Mouse (Mus musculus): Measurements from ENCODE around the gene Elane. TPM values are rescaled to one million over a fixed set of nuclear protein-coding genes. Genes with fewer than 3 reads are reported as not detected.

Gene Elane
- polyA plus RNA-seq, 1 experiment from 2014 or later = 0.64 TPM

DNA sequence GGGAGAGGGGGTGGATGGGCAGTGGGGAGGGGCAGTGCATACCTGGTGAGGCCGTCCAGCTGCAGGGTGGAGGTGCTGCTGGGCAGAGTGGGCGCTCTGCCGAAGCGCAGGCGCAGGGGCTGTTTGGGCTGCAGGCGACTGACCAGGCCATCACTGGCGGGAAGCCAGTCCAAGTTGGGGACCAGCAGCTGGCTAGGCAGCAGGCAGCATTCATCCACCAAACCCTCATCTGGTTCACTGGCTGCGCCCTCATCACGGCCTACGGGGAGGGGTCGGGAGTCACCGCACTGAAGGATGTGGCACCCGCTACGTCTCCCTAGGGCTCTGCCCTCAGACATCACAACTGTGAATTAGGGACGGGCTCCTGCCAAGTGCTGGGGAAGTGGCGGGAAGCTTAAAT lies 10.3 kb downstream of the Elane start:
- Histone ChIP-seq H3K4me2 (ENCODE audit: low read depth, low read length) (no peak overlapping the region), H3K4me1 (ENCODE audit: control insufficient read depth, insufficient read depth, low read length) (no peaks in the 10 kb centered on the region), H3K27ac (replicated peaks; ENCODE audit: low read depth, low read length) (no peak overlapping the region), H3K9ac (ENCODE audit: low read depth, low read length) (no peak overlapping the region), H3K27me3 (replicated peaks; ENCODE audit: control insufficient read depth, insufficient read depth, low read length) (no peaks in the 10 kb centered on the region), H3K9me3 (ENCODE audit: control insufficient read depth, low read length) (no peaks in the 10 kb centered on the region), H3K4me3 (ENCODE audit: low read depth, low read length) (no peak overlapping the region), H3K36me3 (ENCODE audit: control insufficient read depth, insufficient read depth, low read length) (peaks cover 49% of the 10 kb centered on the region)
- WGBS = 94% methylated on average over 9 of the region's 16 CpGs
- no peak for DNase-seq (ENCODE audit: low spot score)
- no peak for ATAC-seq (ENCODE audit: low read depth)

DNA sequence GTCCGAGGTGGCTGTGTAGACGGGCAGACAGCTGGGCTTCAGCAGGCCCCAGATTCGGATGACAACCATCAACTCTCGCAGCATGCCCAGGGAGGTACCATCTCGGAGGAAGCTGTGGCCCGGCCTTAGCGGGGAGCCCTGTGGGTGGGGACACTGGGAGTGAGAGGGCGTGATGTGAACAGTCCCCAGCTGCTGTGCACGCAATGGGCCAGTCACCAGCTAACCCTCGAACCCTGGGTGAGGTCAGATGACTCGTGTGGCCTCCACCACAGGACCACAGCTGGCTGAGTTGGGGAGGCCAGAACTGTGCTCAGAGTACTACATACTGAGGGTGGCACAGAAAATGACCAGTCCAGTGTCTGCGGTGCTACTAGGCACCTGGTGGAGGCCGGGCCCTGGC lies 10.8 kb downstream of the Elane start:
- Histone ChIP-seq H3K4me1 (ENCODE audit: control insufficient read depth, insufficient read depth, low read length) (no peaks in the 10 kb centered on the region), H3K4me3 (ENCODE audit: low read depth, low read length) (no peak overlapping the region), H3K9ac (ENCODE audit: low read depth, low read length) (no peak overlapping the region), H3K9me3 (ENCODE audit: control insufficient read depth, low read length) (no peaks in the 10 kb centered on the region), H3K36me3 (ENCODE audit: control insufficient read depth, insufficient read depth, low read length) (peaks cover 52% of the 10 kb centered on the region), H3K27me3 (replicated peaks; ENCODE audit: control insufficient read depth, insufficient read depth, low read length) (no peaks in the 10 kb centered on the region), H3K27ac (replicated peaks; ENCODE audit: low read depth, low read length) (no peak overlapping the region), H3K4me2 (ENCODE audit: low read depth, low read length) (no peak overlapping the region)
- 84% methylated on average over 13 of the region's 13 CpGs for WGBS
- ATAC-seq (ENCODE audit: low read depth) (no peak), DNase-seq (ENCODE audit: low spot score) (no peak)

DNA sequence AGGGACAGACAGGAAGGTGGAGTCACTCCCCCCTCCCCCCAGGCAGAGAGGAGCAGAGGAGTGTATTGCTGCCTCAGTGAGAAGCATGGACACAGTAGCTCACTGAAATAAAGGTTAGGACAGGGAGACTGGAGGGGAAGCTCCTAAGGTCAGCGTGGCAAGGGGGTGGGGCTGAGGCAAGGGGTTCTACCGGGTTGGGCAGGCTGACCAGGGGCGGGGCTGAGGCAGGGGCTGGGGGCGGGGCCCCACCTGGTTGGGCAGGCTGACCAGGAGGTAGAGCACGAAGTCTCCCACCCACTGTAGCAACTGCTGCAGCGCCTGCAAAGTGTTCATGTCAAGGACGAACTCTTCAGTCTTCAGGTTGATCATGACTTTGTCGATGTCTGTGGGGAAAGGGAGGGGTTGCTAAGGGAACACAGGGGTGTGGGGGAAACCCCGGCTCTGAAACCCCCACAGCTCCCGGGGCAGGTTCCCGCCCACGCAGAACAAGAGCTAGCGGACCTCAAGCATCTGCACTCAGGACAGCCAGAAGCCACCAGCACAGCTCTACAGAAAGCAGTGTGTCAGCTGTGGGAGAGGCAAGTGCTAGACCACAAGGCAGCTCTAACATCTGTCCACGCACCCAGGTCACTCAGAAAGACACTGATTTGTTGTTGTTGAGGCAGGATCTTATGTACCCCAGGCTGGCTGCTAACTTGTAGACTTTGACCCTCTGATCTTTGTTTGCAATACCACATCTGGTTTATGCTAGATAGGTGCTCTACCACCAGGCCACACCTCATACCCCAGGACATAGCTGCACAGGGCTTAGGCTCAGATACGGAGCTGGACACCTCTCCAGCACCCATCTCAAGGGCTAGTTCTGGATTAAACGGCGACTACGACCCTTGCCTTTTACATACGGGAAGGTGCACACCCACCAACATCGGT lies 11.5 kb downstream of the Elane start:
- H3K27me3 ChIP-seq (replicated peaks; ENCODE audit: control insufficient read depth, insufficient read depth, low read length) = no peaks in the 10 kb centered on the region
- no peak overlapping the region for H3K4me3 ChIP-seq (ENCODE audit: low read depth, low read length)
- ATAC-seq (ENCODE audit: low read depth) (no peak), DNase-seq (ENCODE audit: low spot score) (no peak)
- 51% methylated on average over 19 of the region's 20 CpGs for WGBS
- H3K36me3 ChIP-seq (ENCODE audit: control insufficient read depth, insufficient read depth, low read length) = peaks cover 60% of the 10 kb centered on the region
- H3K27ac ChIP-seq (replicated peaks; ENCODE audit: low read depth, low read length) = no peak overlapping the region
- no peaks in the 10 kb centered on the region for H3K9me3 ChIP-seq (ENCODE audit: control insufficient read depth, low read length)
- no peaks in the 10 kb centered on the region for H3K4me1 ChIP-seq (ENCODE audit: control insufficient read depth, insufficient read depth, low read length)
- H3K9ac ChIP-seq (ENCODE audit: low read depth, low read length) = no peak overlapping the region
- H3K4me2 ChIP-seq (ENCODE audit: low read depth, low read length) = no peak overlapping the region

DNA sequence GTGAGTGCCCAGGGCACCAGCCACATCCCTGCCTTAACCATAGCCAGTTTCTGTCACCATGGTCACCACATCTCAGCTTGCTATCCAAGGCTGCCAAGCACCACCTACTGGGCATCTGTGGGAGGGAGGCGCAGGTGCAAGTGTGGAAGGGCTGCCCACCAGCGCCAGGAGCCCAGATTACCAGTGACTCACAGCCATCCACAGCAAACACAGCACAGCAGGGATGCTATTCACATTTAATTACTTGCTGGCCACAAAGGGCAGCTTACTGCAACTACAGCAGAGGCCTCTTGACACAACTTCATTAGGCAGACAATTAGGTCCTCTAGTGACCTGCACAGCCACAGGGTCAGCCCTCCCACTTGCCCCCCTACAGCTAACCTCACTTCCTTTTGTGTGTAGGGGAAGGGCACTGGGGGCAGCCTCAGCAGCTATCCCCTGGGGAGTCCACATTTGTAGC lies 14.9 kb downstream of the Elane start:
- peak; percentile 62 for DNase-seq (ENCODE audit: low spot score)
- H3K9ac ChIP-seq (ENCODE audit: low read depth, low read length) = no peak overlapping the region
- no peaks in the 10 kb centered on the region for H3K4me1 ChIP-seq (ENCODE audit: control insufficient read depth, insufficient read depth, low read length)
- no peaks in the 10 kb centered on the region for H3K27me3 ChIP-seq (replicated peaks; ENCODE audit: control insufficient read depth, insufficient read depth, low read length)
- WGBS = 35% methylated on average over 2 of the region's 2 CpGs
- peaks cover 73% of the 10 kb centered on the region for H3K36me3 ChIP-seq (ENCODE audit: control insufficient read depth, insufficient read depth, low read length)
- ATAC-seq (ENCODE audit: low read depth) = peak; percentile 63
- H3K9me3 ChIP-seq (ENCODE audit: control insufficient read depth, low read length) = no peaks in the 10 kb centered on the region
- H3K4me3 ChIP-seq (ENCODE audit: low read depth, low read length) = no peak overlapping the region
- H3K27ac ChIP-seq (replicated peaks; ENCODE audit: low read depth, low read length) = no peak overlapping the region
- no peak overlapping the region for H3K4me2 ChIP-seq (ENCODE audit: low read depth, low read length)

DNA sequence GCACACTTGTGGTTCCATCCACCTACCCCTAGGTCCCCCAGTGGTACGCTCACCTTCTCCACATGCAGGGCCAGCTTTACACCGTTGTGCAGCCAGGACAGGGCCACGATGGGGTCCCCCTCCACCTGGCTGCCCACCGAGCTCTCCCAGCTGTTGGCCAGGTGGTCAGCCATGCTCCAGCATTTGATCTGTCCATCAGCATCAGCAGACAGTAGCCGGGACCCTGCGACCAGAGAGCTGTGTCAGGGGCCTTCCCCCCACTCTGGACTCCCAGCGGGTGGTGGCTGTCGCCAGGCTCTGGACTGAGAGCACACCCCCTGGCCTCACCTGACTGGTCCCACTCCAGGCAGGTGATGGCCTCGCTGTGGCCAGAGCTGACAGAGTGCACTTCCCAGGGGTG lies 20.7 kb downstream of the Elane start:
- peaks cover 58% of the 10 kb centered on the region for H3K36me3 ChIP-seq (ENCODE audit: control insufficient read depth, insufficient read depth, low read length)
- H3K4me2 ChIP-seq (ENCODE audit: low read depth, low read length) = no peak overlapping the region

DNA sequence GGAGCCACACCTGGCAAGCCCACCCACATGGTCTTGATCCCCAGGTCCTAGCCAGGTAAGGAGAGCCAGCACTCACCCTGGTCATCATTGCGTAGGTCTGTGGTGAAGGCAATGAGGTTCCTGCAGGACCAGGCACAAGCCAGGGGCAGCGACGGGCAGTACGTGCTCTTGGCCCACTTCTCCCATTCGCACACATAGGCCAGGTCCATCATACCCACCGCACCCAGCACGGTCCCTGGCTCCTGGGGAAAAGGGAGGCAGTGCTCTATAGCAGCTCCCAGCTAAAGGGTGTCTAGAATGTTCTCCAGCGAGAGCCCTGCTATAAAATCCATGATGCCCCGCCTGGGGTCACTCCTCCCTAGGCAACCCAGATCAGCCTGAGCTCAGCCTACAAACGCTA lies 21.4 kb downstream of the Elane start:
- no peak overlapping the region for H3K9ac ChIP-seq (ENCODE audit: low read depth, low read length)
- no peaks in the 10 kb centered on the region for H3K27me3 ChIP-seq (replicated peaks; ENCODE audit: control insufficient read depth, insufficient read depth, low read length)
- no peak overlapping the region; the same call in 1 of the 2 replicates for H3K4me3 ChIP-seq (ENCODE audit: low read depth, low read length)
- no peak overlapping the region for H3K4me2 ChIP-seq (ENCODE audit: low read depth, low read length)
- H3K4me1 ChIP-seq (ENCODE audit: control insufficient read depth, insufficient read depth, low read length) = no peaks in the 10 kb centered on the region
- peaks cover 58% of the 10 kb centered on the region for H3K36me3 ChIP-seq (ENCODE audit: control insufficient read depth, insufficient read depth, low read length)
- H3K27ac ChIP-seq (replicated peaks; ENCODE audit: low read depth, low read length) = no peak overlapping the region
- no peaks in the 10 kb centered on the region for H3K9me3 ChIP-seq (ENCODE audit: control insufficient read depth, low read length)
- DNase-seq (ENCODE audit: low spot score) = no peak
- no peak for ATAC-seq (ENCODE audit: low read depth)
- 93% methylated on average over 9 of the region's 10 CpGs for WGBS

More for the DNA sequence above, 20.7 kb downstream of the Elane start:
- no peaks in the 10 kb centered on the region for H3K9me3 ChIP-seq (ENCODE audit: control insufficient read depth, low read length)
- no peaks in the 10 kb centered on the region for H3K4me1 ChIP-seq (ENCODE audit: control insufficient read depth, insufficient read depth, low read length)
- ATAC-seq (ENCODE audit: low read depth) (no peak), DNase-seq (ENCODE audit: low spot score) (no peak)
- WGBS = 92% methylated on average over 9 of the region's 9 CpGs
- H3K4me3 ChIP-seq (ENCODE audit: low read depth, low read length) = no peak overlapping the region
- H3K27me3 ChIP-seq (replicated peaks; ENCODE audit: control insufficient read depth, insufficient read depth, low read length) = no peaks in the 10 kb centered on the region
- H3K9ac ChIP-seq (ENCODE audit: low read depth, low read length) = no peak overlapping the region
- no peak overlapping the region for H3K27ac ChIP-seq (replicated peaks; ENCODE audit: low read depth, low read length)

DNA sequence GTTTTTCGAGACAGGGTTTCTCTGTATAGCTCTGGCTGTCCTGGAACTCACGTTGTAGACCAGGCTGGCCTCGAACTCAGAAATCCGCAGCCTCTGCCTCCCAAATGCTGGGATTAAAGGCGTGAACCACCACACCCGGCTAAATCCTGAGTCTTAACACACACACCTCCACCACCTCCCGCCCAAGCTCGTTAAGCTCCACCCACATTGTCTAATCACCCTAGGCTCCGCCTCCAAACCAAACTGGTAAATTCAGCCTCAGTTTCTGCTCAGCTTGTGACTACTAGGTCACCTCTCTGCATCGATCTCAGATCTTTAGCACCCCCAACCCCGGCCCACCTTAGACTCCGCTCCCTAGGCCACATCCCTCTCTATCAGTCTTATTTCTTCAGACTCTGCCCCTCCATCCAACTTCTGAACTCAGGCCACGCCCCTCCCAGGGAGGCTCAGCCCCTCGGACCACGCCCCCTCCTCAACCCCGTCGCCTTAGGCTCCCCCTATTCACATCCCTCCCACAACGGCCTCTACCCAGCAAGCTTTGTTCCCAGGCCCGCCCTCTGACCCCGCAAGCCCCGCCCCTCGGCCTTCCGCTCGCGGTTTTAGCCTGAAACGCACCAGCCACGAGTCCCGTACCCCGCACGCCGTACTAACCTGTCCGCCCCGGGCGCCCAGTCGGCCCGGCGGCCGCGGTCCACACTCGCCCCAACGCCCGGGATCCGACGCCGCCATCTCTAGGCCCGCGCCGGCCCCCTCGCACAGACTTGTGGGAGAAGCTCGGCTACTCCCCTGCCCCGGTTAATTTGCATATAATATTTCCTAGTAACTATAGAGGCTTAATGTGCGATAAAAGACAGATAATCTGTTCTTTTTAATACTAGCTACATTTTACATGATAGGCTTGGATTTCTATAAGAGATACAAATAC lies 22.4 kb downstream of the Elane start, which contains the start of gene Med16:
TSS of gene Med16 (minus strand) at position 757 of the 925 bp plus-strand sequence.
- peaks cover 57% of the 10 kb centered on the region for H3K36me3 ChIP-seq (ENCODE audit: control insufficient read depth, insufficient read depth, low read length)

DNA sequence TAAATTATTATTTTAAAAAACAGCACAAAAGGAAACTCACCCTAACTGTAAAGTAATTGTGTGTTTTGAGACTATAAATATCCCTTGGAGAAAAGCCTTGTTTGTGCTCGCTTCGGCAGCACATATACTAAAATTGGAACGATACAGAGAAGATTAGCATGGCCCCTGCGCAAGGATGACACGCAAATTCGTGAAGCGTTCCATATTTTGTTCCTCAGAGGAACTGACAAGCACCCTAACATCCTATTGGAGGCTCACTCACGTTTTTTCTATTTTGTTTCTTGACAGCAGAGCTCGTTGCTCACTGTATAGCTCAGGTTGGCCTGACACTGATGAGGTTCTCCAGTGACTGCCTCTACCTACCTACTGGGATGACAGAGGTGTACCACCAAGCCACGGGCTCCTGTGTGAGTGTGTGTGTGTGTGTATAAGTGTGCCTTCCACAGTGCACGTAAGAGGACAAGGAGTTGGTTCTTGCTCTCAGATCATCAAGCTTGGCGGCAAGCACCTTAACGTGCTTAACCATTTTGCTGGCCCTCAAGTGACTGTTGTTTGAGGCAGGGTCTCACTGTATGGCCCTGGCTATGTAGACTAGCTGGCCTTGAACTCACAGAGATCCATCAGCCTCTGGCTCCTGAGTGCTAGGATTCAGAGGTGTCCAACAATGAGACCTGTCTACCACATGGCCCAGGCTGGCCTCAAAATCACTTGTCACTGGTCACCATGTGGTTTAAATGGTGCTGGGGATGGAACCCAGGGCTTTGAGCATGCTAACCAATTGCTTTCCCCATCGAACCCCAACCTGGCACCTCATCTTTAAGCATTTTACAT lies 23.3 kb downstream of the Elane start:
- Histone ChIP-seq H3K4me1 (ENCODE audit: control insufficient read depth, insufficient read depth, low read length) (no peaks in the 10 kb centered on the region), H3K9ac (ENCODE audit: low read depth, low read length) (peak overlapping the region; percentile 97), H3K9me3 (ENCODE audit: control insufficient read depth, low read length) (no peaks in the 10 kb centered on the region), H3K36me3 (ENCODE audit: control insufficient read depth, insufficient read depth, low read length) (peaks cover 51% of the 10 kb centered on the region), H3K4me2 (ENCODE audit: low read depth, low read length) (peak overlapping the region; percentile 50), H3K27ac (replicated peaks; ENCODE audit: low read depth, low read length) (peak overlapping the region; percentile 98), H3K27me3 (replicated peaks; ENCODE audit: control insufficient read depth, insufficient read depth, low read length) (no peaks in the 10 kb centered on the region), H3K4me3 (ENCODE audit: low read depth, low read length) (peak overlapping the region; percentile 78)
- ATAC-seq (ENCODE audit: low read depth) (peak; percentile 69), DNase-seq (ENCODE audit: low spot score) (peak; percentile 63)
- 24% methylated on average over 14 of the region's 14 CpGs for WGBS

More for the DNA sequence above, 22.4 kb downstream of the Elane start, which contains the start of gene Med16:
- DNase-seq (ENCODE audit: low spot score) (peak; percentile 98), ATAC-seq (ENCODE audit: low read depth) (peak; percentile 95)
- peak within 1 kb of the TSS; percentile 50 for H3K4me2 ChIP-seq (ENCODE audit: low read depth, low read length)
- H3K27ac ChIP-seq (replicated peaks; ENCODE audit: low read depth, low read length) = peak within 1 kb of the TSS; percentile 98
- 3% methylated on average over 52 of the region's 52 CpGs for WGBS
- H3K9me3 ChIP-seq (ENCODE audit: control insufficient read depth, low read length) = no peaks in the 10 kb centered on the region
- peak within 1 kb of the TSS; percentile 78 for H3K4me3 ChIP-seq (ENCODE audit: low read depth, low read length)
- no peaks in the 10 kb centered on the region for H3K27me3 ChIP-seq (replicated peaks; ENCODE audit: control insufficient read depth, insufficient read depth, low read length)
- peak within 1 kb of the TSS; percentile 97 for H3K9ac ChIP-seq (ENCODE audit: low read depth, low read length)
- no peaks in the 10 kb centered on the region for H3K4me1 ChIP-seq (ENCODE audit: control insufficient read depth, insufficient read depth, low read length)

All from embryonic facial prominence, embryonic 14.5 days (tissue).